Mouse (Mus musculus) myocyte (in vitro differentiated cells): ENCODE results near the gene F12. TPM values are rescaled to one million over a fixed set of nuclear protein-coding genes. Genes with fewer than 3 reads are reported as not detected.
"Not testable (repeated sequence)": the region's sequence is repeated elsewhere in the genome, so short reads cannot be mapped to it uniquely, and the experiment has no call there.

Source experiments
- H3K27me3 ChIP-seq: one replicate; pipeline ENCODE4 v1.6.1; 2011; ENCODE audit not compliant: control insufficient read depth, insufficient read depth, insufficient read length
- H3K36me3 ChIP-seq: one replicate; pipeline ENCODE4 v1.6.1; 2011; ENCODE audit not compliant: control insufficient read depth, insufficient read depth
- H3K4me2 ChIP-seq: one replicate; pipeline ENCODE4 v1.6.1; 2011; ENCODE audit warnings: low read depth, control low read depth
- H3K4me3 ChIP-seq: one replicate; pipeline ENCODE4 v1.5.1; 2011; ENCODE audit warnings: mild to moderate bottlenecking, control low read depth, moderate library complexity
- H3K79me2 ChIP-seq: one replicate; pipeline ENCODE4 v1.6.1; 2011; ENCODE audit not compliant: control insufficient read depth, insufficient read depth
- H3ac ChIP-seq: one replicate; pipeline ENCODE4 v1.6.1; 2011; ENCODE audit not compliant: control insufficient read depth, insufficient read length
- CEBPB ChIP-seq: IDR thresholded peaks from 2 replicates; pipeline ENCODE4 v1.6.1; 2011; ENCODE audit warnings: mild to moderate bottlenecking, moderate library complexity; ENCODE audit not compliant: poor library complexity, insufficient read depth, severe bottlenecking
- E2F4 ChIP-seq: IDR thresholded peaks from one replicate; pipeline ENCODE4 v1.6.1; 2011; ENCODE audit warnings: mild to moderate bottlenecking, control low read depth, moderate library complexity; ENCODE audit not compliant: insufficient read depth
- MAX ChIP-seq: IDR thresholded peaks from one replicate; pipeline ENCODE4 v1.6.1; 2011; ENCODE audit warnings: low read depth, mild to moderate bottlenecking, control low read depth
- MYOD1 ChIP-seq, 3 experiments: IDR thresholded peaks; one replicate each; pipeline ENCODE4 v1.6.1; 2011; ENCODE audit warnings: control low read depth in 2 of 3, low read depth in 2 of 3, mild to moderate bottlenecking in 2 of 3, moderate library complexity in 1 of 3; ENCODE audit not compliant: insufficient read length in 2 of 3, control insufficient read depth in 1 of 3
- MYOG ChIP-seq, 3 experiments: IDR thresholded peaks; one replicate each; pipeline ENCODE4 v1.6.1; 2011; ENCODE audit warnings: control low read depth in 2 of 3, low read depth in 2 of 3, mild to moderate bottlenecking in 2 of 3; ENCODE audit not compliant: insufficient read length in 2 of 3, control insufficient read depth in 1 of 3, insufficient read depth in 1 of 3
- POLR2A ChIP-seq: IDR thresholded peaks from one replicate; pipeline ENCODE4 v1.6.1; 2011; ENCODE audit warnings: low read depth, mild to moderate bottlenecking, control low read depth, moderate library complexity; ENCODE audit not compliant: insufficient read length
- POLR2AphosphoS2 ChIP-seq: IDR thresholded peaks from one replicate; pipeline ENCODE4 v1.6.1; 2011; ENCODE audit warnings: low read depth, control low read depth; ENCODE audit not compliant: insufficient read length
- REST ChIP-seq: IDR thresholded peaks from one replicate; pipeline ENCODE4 v1.6.1; 2011; ENCODE audit warnings: mild to moderate bottlenecking, control low read depth, moderate library complexity; ENCODE audit not compliant: insufficient read depth, insufficient read length
- SRF ChIP-seq: IDR thresholded peaks from one replicate; pipeline ENCODE4 v1.6.1; 2011; ENCODE audit warnings: low read depth; ENCODE audit not compliant: control insufficient read depth, insufficient read length
- TCF12 ChIP-seq: IDR thresholded peaks from one replicate; pipeline ENCODE4 v1.6.1; 2011; ENCODE audit warnings: mild to moderate bottlenecking, control low read depth; ENCODE audit not compliant: poor library complexity, insufficient read depth, severe bottlenecking
- TCF3 ChIP-seq: IDR thresholded peaks from one replicate; pipeline ENCODE4 v1.6.1; 2011; ENCODE audit warnings: low read depth, control low read depth; ENCODE audit not compliant: insufficient read length
- USF1 ChIP-seq: IDR thresholded peaks from one replicate; pipeline ENCODE4 v1.6.1; 2011; ENCODE audit warnings: low read depth, mild to moderate bottlenecking, control low read depth, moderate library complexity
- polyA plus RNA-seq: library from polyadenylated mRNA; unstranded; fragments of >200 nt; fragmentation: generic; extraction: Trizol; gene quantifications from one replicate; pipeline ENCODE4 v1.2.1, GENCODE M21; 2012; ENCODE audit warnings: missing spikeins

Gene F12
- polyA plus RNA-seq, 1 experiment, result not detected

GRCm38 (mm10) chr13:55445361-55446091, 18.9 kb upstream of the F12 start:
- no peaks in the 10 kb centered on the region for H3K36me3 ChIP-seq
- H3ac ChIP-seq, result peak overlapping the region; percentile 92
- H3K27me3 ChIP-seq, result no peaks in the 10 kb centered on the region
- H3K79me2 ChIP-seq, result peaks cover 35% of the 10 kb centered on the region
- H3K4me2 ChIP-seq, result peak overlapping the region; percentile 97
- peak overlapping the region; percentile 47 for H3K4me3 ChIP-seq
- TF ChIP-seq POLR2AphosphoS2, result peak; percentile 24
- no peak for TF ChIP-seq SRF
- TF ChIP-seq POLR2A, result peak; percentile 79
- no peak for TF ChIP-seq E2F4

- no peaks in the 10 kb centered on the region for H3K36me3 ChIP-seq
- H3ac ChIP-seq, result peak within 1 kb of the TSS; percentile 92
- peak within 1 kb of the TSS; percentile 47 for H3K4me3 ChIP-seq
- peaks cover 35% of the 10 kb centered on the region for H3K79me2 ChIP-seq
- H3K27me3 ChIP-seq, result no peaks in the 10 kb centered on the region
- H3K4me2 ChIP-seq, result peak within 1 kb of the TSS; percentile 97
- TF ChIP-seq E2F4 (peak; percentile 7), MAX (no peak), SRF (peak; percentile 54)
Measured at GRCm38 (mm10) chr13:55444937-55445315, 18.3 kb upstream of the F12 start, which contains the start of gene Grk6. Gene Grk6, plus strand, starts transcription at chr13:55445072.

- H3K27me3 ChIP-seq, result no peaks in the 10 kb centered on the region
- TF ChIP-seq SRF (peak; percentile 98), POLR2A (peak; percentile 57), TCF3 (no peak), POLR2AphosphoS2 (peak; percentile 17)
- H3K4me3 ChIP-seq, result peak overlapping the region; percentile 47
- peak overlapping the region; percentile 72 for H3K4me2 ChIP-seq
- peaks cover 35% of the 10 kb centered on the region for H3K79me2 ChIP-seq
- H3ac ChIP-seq, result peak overlapping the region; percentile 92
- no peaks in the 10 kb centered on the region for H3K36me3 ChIP-seq
Measured at GRCm38 (mm10) chr13:55444286-55444936, 17.8 kb upstream of the F12 start.

- peak overlapping the region; percentile 72 for H3K4me2 ChIP-seq
- H3K27me3 ChIP-seq, result no peaks in the 10 kb centered on the region
- no peak for TF ChIP-seq USF1
- H3ac ChIP-seq, result no peak overlapping the region
- H3K79me2 ChIP-seq, result peaks cover 33% of the 10 kb centered on the region
- no peaks in the 10 kb centered on the region for H3K36me3 ChIP-seq
- H3K4me3 ChIP-seq, result peak overlapping the region; percentile 47
Measured at GRCm38 (mm10) chr13:55443799-55444285, 17.2 kb upstream of the F12 start.

- not testable (repeated sequence) for H3K4me3 ChIP-seq, H3K27me3 ChIP-seq, H3K4me2 ChIP-seq, H3K79me2 ChIP-seq, H3ac ChIP-seq, H3K36me3 ChIP-seq
Measured at GRCm38 (mm10) chr13:55437111-55437629, 10.6 kb upstream of the F12 start.

- H3K36me3 ChIP-seq, result no peaks in the 10 kb centered on the region
- H3K4me2 ChIP-seq, result no peak overlapping the region
- H3K4me3 ChIP-seq, result no peak overlapping the region
- no peaks in the 10 kb centered on the region for H3K79me2 ChIP-seq
- H3ac ChIP-seq, result no peak overlapping the region
- TF ChIP-seq CEBPB, result no peak
- no peak for TF ChIP-seq POLR2A
- TF ChIP-seq TCF3, result no peak
- no peak for TF ChIP-seq USF1
- no peak for TF ChIP-seq MAX
- TF ChIP-seq REST, result no peak
- TF ChIP-seq MYOD1 (IDR thresholded peaks at IDR 0.05; ENCODE audit: control insufficient read depth in 1 of 3, insufficient read length in 2 of 3, low read depth in 2 of 3), result no peak
- TF ChIP-seq TCF12, result no peak
- TF ChIP-seq MYOG (IDR thresholded peaks at IDR 0.05; ENCODE audit: control insufficient read depth in 1 of 3, insufficient read depth in 1 of 3, insufficient read length in 2 of 3, low read depth in 2 of 3), result no peak
- TF ChIP-seq E2F4, result no peak
- TF ChIP-seq POLR2AphosphoS2, result no peak
- no peak for TF ChIP-seq SRF
- peaks cover 2% of the 10 kb centered on the region for H3K27me3 ChIP-seq
Measured at GRCm38 (mm10) chr13:55431889-55432685, 5.5 kb upstream of the F12 start.
